Mouse (Mus musculus) brown adipose tissue, adult 24 weeks (tissue): ENCODE results near the gene Shisa9. TPM values are rescaled to one million over a fixed set of nuclear protein-coding genes. Genes with fewer than 3 reads are reported as not detected.

ENCODE experiments used
- H3K27ac ChIP-seq: fragments of 200-500 bp; replicated peaks from 2 replicates; pipeline ENCODE4 v1.5.1; 2012; ENCODE audit warnings: low read depth, mild to moderate bottlenecking, low read length
- H3K4me1 ChIP-seq: fragments of 200-500 bp; 2 replicates; pipeline ENCODE4 v1.6.1; 2012; ENCODE audit warnings: low read length, mixed read lengths; ENCODE audit not compliant: control insufficient read depth, insufficient read depth, insufficient read length
- H3K4me3 ChIP-seq: fragments of 200-500 bp; 2 replicates; pipeline ENCODE4 v1.5.1; 2012; ENCODE audit warnings: low read depth, mild to moderate bottlenecking, low read length, moderate library complexity; ENCODE audit not compliant: insufficient read depth
- polyA plus RNA-seq: library from polyadenylated mRNA; stranded (reverse); fragments of >200 nt; gene quantifications from 2 replicates; pipeline ENCODE4 v1.2.4, GENCODE M21; 2012; ENCODE audit not compliant: missing spikeins, insufficient read depth, insufficient read length

Gene Shisa9
- polyA plus RNA-seq, 1 experiment: 0.24 TPM

DNA sequence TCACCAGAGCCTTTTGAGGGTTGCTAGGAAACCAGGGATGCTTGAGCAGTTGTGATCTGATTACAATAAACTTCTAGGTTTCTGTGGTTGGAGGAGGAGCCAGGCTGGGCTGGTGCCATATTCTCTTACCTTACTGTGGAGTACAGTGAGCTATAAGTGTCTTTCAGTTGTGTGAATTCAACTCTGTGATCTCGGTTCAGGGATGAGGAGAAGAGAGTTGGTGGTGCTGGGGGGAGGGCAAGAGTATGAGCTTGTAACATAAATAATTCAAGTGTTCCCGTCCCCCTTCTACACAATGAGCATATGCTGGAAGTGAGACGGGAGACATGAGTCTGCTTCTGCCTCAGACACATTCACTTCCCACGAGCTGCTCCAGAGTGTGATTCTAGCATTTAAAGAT is 30.6 kb downstream of the Shisa9 start:
- H3K4me3 ChIP-seq: no peak overlapping the region
- no peak overlapping the region for H3K27ac ChIP-seq
- peaks cover 4% of the 10 kb centered on the region; the same call in 1 of the 2 replicates for H3K4me1 ChIP-seq

GRCm38 (mm10) chr16:12017921-12018618 is 34.2 kb downstream of the Shisa9 start:
- no peak overlapping the region for H3K27ac ChIP-seq
- no peaks in the 10 kb centered on the region for H3K4me1 ChIP-seq
- no peak overlapping the region for H3K4me3 ChIP-seq

DNA sequence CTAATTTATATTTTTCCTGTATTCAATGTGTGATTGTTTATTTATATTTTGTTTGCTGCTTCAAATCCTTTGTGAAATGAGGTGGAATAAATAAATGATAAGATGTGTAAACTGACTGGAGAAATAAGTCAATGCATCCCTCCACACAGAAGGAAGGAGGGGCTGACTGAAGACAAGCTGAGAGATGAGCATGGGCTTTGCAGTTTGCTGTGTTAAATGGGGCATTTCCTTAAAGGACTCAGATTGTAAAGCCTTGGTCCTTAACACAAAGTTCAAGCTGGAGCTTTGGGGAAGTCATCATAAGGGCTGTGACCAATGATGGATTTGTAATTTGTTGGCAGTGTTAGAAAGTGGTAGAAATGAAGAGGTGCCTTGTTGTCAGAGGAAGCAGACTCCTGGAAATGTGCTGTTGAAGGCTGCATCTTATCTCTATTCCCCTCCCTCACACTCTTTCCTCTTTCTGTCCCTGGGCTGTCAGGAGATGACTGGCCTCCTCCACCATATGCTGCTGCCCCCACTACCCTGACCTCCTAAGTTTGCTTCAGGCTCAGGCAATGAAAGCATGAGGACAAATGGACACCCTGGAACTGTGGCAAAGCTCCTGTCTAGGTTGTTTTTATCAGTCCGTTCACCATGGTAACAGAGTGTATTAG is 36.3 kb downstream of the Shisa9 start:
- no peaks in the 10 kb centered on the region for H3K4me1 ChIP-seq
- H3K27ac ChIP-seq: no peak overlapping the region
- no peak overlapping the region for H3K4me3 ChIP-seq

DNA sequence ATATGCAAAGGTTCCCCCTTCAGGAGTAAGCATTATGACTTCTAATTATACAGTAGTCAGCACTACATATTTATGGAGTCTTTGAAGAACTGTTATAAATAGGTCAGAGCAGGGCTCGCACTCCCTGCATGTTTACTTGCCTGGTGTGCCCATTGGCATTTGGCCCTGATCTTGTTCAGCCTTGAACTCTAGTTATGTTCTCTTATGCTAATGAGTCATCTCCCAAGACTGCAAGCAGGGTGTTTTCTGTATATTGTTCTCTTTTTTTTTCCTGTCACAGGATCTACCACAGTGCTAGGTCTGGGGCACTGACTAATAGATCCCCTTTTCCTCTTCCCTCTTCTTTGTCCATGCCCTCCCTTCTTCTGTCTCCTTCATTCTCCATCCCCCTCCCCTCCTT is 48.5 kb downstream of the Shisa9 start:
- Histone ChIP-seq H3K4me1 (0 out of 2 replicates have a peak, but pooled peaks cover 2% of the 10 kb centered on the region), H3K27ac (no peak overlapping the region), H3K4me3 (no peak overlapping the region)

- H3K4me3 ChIP-seq: no peak overlapping the region
- H3K27ac ChIP-seq: no peak overlapping the region
- 0 out of 2 replicates have a peak, but pooled peaks cover 2% of the 10 kb centered on the region for H3K4me1 ChIP-seq
Measured at GRCm38 (mm10) chr16:12034868-12035267, 51.0 kb downstream of the Shisa9 start.

DNA sequence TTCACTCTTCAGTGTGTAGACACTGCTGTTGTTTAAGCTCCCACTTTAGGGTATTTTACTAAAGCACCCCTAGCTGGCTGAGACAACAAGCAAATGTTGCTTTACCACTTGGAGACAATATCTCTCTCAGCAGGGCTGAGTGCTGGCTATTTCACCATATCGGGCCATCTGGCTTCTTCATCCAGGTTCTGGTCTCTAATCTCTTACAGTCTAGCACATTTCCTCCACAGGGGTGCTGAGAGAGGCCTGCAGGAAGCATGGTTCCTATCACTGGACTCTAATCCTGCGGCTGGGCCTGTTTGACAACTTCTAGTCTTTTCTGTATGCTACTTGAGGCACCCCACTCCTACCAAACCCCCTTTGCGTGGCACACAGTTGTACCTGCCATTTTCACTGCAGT is 51.7 kb downstream of the Shisa9 start:
- no peak overlapping the region for H3K4me3 ChIP-seq
- peaks cover 2% of the 10 kb centered on the region; the same call in 1 of the 2 replicates for H3K4me1 ChIP-seq
- H3K27ac ChIP-seq: no peak overlapping the region

DNA sequence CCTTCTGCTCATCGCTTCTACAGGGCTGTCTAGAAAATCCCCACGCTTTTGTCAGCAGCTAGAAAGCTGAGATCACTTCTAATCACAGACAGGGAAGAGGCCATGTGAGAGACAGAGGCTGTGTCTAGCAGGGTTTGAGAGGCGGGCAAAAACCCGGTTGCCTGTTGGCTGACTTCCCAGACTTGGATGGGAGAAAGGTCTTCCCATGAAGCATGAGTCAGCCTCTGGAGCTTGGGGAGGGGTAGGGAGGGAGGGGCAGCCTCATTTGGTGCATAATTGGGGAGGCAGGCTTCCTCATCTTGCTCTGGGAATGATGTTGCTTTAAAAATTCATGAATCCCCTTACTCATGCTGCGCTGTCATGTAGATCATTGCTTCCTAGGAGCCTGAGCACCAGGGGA is 57.0 kb downstream of the Shisa9 start:
- H3K4me1 ChIP-seq: no peaks in the 10 kb centered on the region; the same call in 1 of the 2 replicates
- H3K4me3 ChIP-seq: no peak overlapping the region
- H3K27ac ChIP-seq: no peak overlapping the region

DNA sequence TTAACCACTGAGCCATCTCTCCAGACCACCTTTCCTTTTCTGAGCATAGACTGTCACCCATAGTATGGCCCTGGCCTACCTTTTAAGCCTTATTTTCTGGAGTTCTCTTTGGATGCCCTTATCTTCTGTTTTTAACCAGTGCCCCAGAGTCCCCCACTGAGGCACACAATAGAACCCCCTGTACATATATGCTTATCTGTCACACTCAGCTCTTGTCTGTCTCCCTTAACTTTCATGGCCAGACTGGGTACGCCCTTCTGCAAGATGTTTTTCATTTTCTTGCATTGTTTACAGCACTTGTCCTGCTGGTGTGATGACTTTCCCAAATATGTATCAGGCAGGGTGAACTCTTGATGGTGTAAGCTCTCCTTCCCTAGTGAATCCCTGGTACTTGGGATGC is 68.1 kb downstream of the Shisa9 start:
- Histone ChIP-seq H3K4me1 (no peaks in the 10 kb centered on the region), H3K4me3 (no peak overlapping the region), H3K27ac (no peak overlapping the region)

- H3K27ac ChIP-seq: no peak overlapping the region
- H3K4me1 ChIP-seq: no peaks in the 10 kb centered on the region
- no peak overlapping the region for H3K4me3 ChIP-seq
Measured at GRCm38 (mm10) chr16:12072573-12072972, 88.7 kb downstream of the Shisa9 start.

- Histone ChIP-seq H3K4me3 (no peak overlapping the region), H3K27ac (no peak overlapping the region), H3K4me1 (no peaks in the 10 kb centered on the region)
Measured at GRCm38 (mm10) chr16:12076270-12076669, 92.4 kb downstream of the Shisa9 start.

GRCm38 (mm10) chr16:12076700-12077099 is 92.8 kb downstream of the Shisa9 start:
- no peak overlapping the region for H3K27ac ChIP-seq
- H3K4me3 ChIP-seq: no peak overlapping the region
- no peaks in the 10 kb centered on the region for H3K4me1 ChIP-seq

DNA sequence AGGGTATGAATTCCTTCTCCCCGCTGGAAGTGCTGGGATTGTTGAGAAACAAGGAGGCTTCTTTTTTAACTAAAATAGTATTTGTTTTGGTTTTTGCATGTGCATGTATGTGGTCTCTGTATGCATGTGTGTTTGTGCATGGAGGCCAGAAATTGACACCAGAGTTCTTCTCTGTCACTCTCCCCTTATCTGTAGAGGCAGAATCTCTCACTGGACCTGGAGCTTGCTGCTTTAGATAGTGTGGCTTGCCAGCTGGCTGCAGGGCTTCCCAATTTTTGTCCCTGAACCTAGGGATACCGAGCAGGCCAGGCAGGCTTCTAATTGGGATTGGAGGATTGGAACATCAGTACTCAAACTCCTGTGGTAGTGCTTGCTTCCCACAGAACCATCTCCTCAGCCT is 99.2 kb downstream of the Shisa9 start:
- Histone ChIP-seq H3K27ac (no peak overlapping the region), H3K4me3 (no peak overlapping the region), H3K4me1 (no peaks in the 10 kb centered on the region)

GRCm38 (mm10) chr16:12090604-12091235 is 106.8 kb downstream of the Shisa9 start:
- Histone ChIP-seq H3K4me3 (no peak overlapping the region), H3K27ac (no peak overlapping the region), H3K4me1 (no peaks in the 10 kb centered on the region)

GRCm38 (mm10) chr16:12093253-12093652 is 109.3 kb downstream of the Shisa9 start:
- Histone ChIP-seq H3K4me1 (no peaks in the 10 kb centered on the region), H3K27ac (no peak overlapping the region), H3K4me3 (no peak overlapping the region)

DNA sequence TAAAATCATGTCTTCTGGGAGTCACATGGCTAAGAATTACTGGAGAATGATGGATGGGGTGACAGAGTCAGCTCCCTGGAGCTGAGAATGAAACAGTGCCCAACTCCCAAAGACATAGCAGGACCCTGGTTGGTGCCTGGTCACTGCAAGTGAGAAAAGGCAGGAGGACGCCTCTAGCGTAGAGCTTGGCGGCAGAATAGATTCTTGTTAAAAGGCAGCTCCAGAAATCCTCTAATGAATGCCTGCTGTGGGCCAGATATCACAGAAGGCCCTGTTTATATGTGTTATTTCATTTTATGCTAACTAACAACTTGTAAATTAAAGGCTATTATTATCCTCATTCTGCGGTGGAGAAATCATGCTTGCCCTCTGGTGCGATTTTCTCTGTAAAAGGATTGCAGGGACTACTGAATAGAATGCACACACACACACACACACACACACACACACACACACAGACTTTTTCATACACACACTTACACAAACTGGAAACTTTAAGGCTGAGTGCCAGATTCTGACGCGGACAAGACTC is 110.9 kb downstream of the Shisa9 start:
- no peaks in the 10 kb centered on the region for H3K4me1 ChIP-seq
- no peak overlapping the region for H3K27ac ChIP-seq
- no peak overlapping the region for H3K4me3 ChIP-seq
